17 mouse cellular contexts compared by ENCODE assay signal in the genomic region with DNA sequence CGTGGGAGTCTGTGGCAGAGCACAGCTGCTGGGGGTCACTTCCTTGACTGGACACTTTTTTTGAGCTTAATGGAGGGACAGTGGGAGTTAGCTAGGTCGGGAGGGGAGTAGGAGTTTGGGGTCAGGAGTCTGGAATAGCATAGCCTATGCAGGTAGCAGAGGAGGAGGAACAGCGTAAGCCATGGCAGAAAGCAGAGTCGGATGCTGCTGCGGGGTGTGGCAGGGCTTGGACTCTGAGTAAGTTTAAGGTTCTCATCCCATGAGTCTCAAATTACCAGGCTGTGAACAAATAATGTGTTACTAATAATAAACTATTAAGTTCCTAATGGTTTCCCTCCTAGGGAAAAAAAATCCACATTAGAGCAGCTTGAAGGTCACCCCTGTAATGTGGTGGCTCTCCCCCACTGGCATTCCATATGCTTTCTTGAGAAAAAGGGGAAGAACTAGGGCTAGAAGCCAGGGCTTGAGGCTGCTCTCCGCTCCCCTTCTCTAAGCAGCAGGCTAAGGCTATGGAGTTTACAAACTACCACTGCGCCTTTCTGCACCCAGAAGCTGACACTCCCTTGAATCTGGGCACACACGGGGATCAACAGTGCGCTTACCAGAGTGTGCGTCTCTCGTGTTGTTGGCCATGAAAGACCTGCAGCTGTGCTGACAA.
DNase-seq lines count a peak whose midpoint lies in the region; ATAC-seq lines count a peak whose summit lies in the region.
"Had no signal": no experiment of that assay in that cellular context is flagged by ENCODE, and none has a peak within 500 bp of the region (broad histone marks: within the 10 kb centered on the region; RNA-seq: fewer than 3 reads in every experiment).

No protein-coding gene starts in this region.

- WGBS in kidney, embryonic 15.5 days, result 50% methylated on average over 11 of the region's 11 CpGs

- no peak overlapping the region for H3K4me3 ChIP-seq in kidney, embryonic 15.5 days (replicated peaks)
- H3K4me3 ChIP-seq: heart, embryonic 12.5 days; limb, embryonic 15.5 days; neural tube, embryonic 13.5 days had no signal

- peaks cover 22% of the 10 kb centered on the region for H3K4me1 ChIP-seq in kidney, embryonic 15.5 days
- H3K4me1 ChIP-seq: neural tube, embryonic 13.5 days had no signal

- no peak overlapping the region for H3K27ac ChIP-seq in kidney, embryonic 15.5 days
- H3K27ac ChIP-seq: limb, embryonic 15.5 days; neural tube, embryonic 13.5 days had no signal

- H3K9me3 ChIP-seq in kidney, embryonic 15.5 days (replicated peaks), result no peaks in the 10 kb centered on the region
- H3K9me3 ChIP-seq: G1E; heart, embryonic 12.5 days; limb, embryonic 15.5 days; neural tube, embryonic 13.5 days had no signal

- H3K27me3 ChIP-seq in kidney, embryonic 15.5 days, result no peaks in the 10 kb centered on the region
- H3K27me3 ChIP-seq: heart, embryonic 12.5 days; limb, embryonic 15.5 days; neural tube, embryonic 13.5 days had no signal

- peak; percentile 75 for ATAC-seq in kidney, embryonic 15.5 days (replicated peaks; ENCODE audit: low FRiP score)

- intact Hi-C loops in gastrocnemius, postnatal 36 days (cut with DNase I), result no loop called here

- H3K4me2 ChIP-seq in kidney, embryonic 15.5 days, result no peak overlapping the region
- H3K4me2 ChIP-seq: heart, embryonic 12.5 days; limb, embryonic 15.5 days; neural tube, embryonic 13.5 days had no signal

- no peaks in the 10 kb centered on the region for H3K36me3 ChIP-seq in kidney, embryonic 15.5 days
- H3K36me3 ChIP-seq: G1E; heart, embryonic 12.5 days; limb, embryonic 15.5 days; neural tube, embryonic 13.5 days had no signal

- DNase-seq in gastrocnemius, adult 18-20 months (ENCODE audit: low spot score), result peak; percentile 8
- no peak for DNase-seq in gastrocnemius, postnatal 36 days
- no peak for DNase-seq in kidney, postnatal 25 days
- DNase-seq in brain, adult 2 months (ENCODE audit: low read depth, low spot score), result peak; percentile 44
- DNase-seq in cerebellum, postnatal 10 days, result peak; percentile 32 to 45
- DNase-seq in T-cell, adult 2 months (ENCODE audit: low spot score), result no peak
- no peak for DNase-seq in B cell, adult 2 months
- DNase-seq: adrenal gland, postnatal 10 days; embryo, embryonic 11 days; kidney, postnatal 36 days; lung, adult 2 months; thymus, adult 18-20 months had no signal

- H3K9ac ChIP-seq in kidney, embryonic 15.5 days, result no peak overlapping the region
- H3K9ac ChIP-seq: heart, embryonic 12.5 days; limb, embryonic 15.5 days; neural tube, embryonic 13.5 days had no signal

Comparison
In these comparisons a context has a peak if more than half of its experiments do, and no peak if none do; other contexts are left out.
1. DNase-seq: peak in gastrocnemius, adult 18-20 months (single experiment), brain, adult 2 months (single experiment) and cerebellum, postnatal 10 days (2 of 2); none in gastrocnemius, postnatal 36 days (0 of 2), kidney, postnatal 25 days (0 of 2), T-cell, adult 2 months (single experiment) and B cell, adult 2 months (0 of 2).